Mouse (Mus musculus): ENCODE data around the gene Tmem251.

GRCm38 (mm10) chr12:102699156-102699555, 44.4 kb upstream of the Tmem251 start:
- TF ChIP-seq POLR2A (IDR thresholded peaks at IDR 0.05; ENCODE audit: borderline replicate concordance, insufficient read depth, low read length): no peak
- TF ChIP-seq CTCF (IDR thresholded peaks at IDR 0.05; ENCODE audit: borderline replicate concordance, insufficient read depth, low read depth, low read length): no peak
